In the genomic region with DNA sequence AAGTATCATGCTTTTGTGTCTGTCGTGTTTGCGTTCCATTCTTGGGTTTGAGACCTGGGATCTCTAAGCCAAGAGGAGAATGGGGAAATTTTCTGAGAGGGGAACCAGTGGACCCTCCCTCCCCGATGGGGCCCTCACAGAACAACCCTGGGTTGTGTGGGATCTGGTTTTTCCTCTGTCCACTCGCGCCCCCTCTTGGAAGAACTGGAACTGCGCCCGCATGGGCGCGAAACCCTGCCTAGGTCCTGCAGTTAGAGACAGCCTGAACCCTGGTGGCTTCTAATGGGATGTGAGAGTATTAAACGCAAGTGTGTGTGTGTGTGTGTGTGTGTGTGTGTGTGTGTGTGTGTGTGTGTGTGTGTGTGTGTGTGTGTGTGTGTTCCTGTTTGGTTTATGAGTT, we compare ENCODE assay signal across 8 mouse cellular contexts. TPM values are rescaled to one million over a fixed set of nuclear protein-coding genes. Genes with fewer than 3 reads are reported as not detected.
DNase-seq lines count a peak whose midpoint lies in the region; ATAC-seq and TF ChIP-seq lines count a peak whose summit lies in the region.

No protein-coding gene starts in this region.

- H3K4me3 ChIP-seq in cerebellum, adult 2 months (replicated peaks; ENCODE audit: insufficient read depth, low read depth, low read length): no peak overlapping the region
- H3K4me3 ChIP-seq in G1E (ENCODE audit: low read depth, low read length): no peak overlapping the region; the same call in 1 of the 2 replicates
- H3K4me3 ChIP-seq in embryonic facial prominence, embryonic 11.5 days (ENCODE audit: low read depth, low read length): no peak overlapping the region
- peak overlapping the region; percentile 28 for H3K4me3 ChIP-seq in megakaryocyte, embryonic 14.5 days (replicated peaks)

- WGBS in cerebellum, adult 2 months: 40% methylated on average over 10 of the region's 10 CpGs
- 27% methylated on average over 10 of the region's 10 CpGs for WGBS in embryonic facial prominence, embryonic 11.5 days

- TF ChIP-seq POLR2A in cerebellum, adult 2 months (IDR thresholded peaks at IDR 0.05; ENCODE audit: borderline replicate concordance, insufficient read depth, low read length): no peak

- H3K4me2 ChIP-seq in embryonic facial prominence, embryonic 11.5 days (ENCODE audit: low read depth, low read length): no peak overlapping the region

- H3K27ac ChIP-seq in cerebellum, adult 2 months (ENCODE audit: insufficient read depth, low read length): no peak overlapping the region
- no peak overlapping the region for H3K27ac ChIP-seq in embryonic facial prominence, embryonic 11.5 days (replicated peaks; ENCODE audit: low read depth, low read length)

- H3K36me3 ChIP-seq in G1E (replicated peaks): peaks cover 10% of the 10 kb centered on the region
- no peaks in the 10 kb centered on the region for H3K36me3 ChIP-seq in embryonic facial prominence, embryonic 11.5 days (replicated peaks; ENCODE audit: control insufficient read depth, insufficient read depth, low read depth, low read length)
- H3K36me3 ChIP-seq in megakaryocyte, embryonic 14.5 days (replicated peaks; ENCODE audit: low read length): no peaks in the 10 kb centered on the region

- TF ChIP-seq CTCF in cerebellum, adult 2 months (IDR thresholded peaks at IDR 0.05; ENCODE audit: borderline replicate concordance, insufficient read depth, low read depth, low read length): peak; percentile 33; the same call in 1 of the 2 replicates
- TF ChIP-seq CTCF in G1E (IDR thresholded peaks at IDR 0.05; ENCODE audit: low read depth, low read length): peak; percentile 70

- H3K9me3 ChIP-seq in G1E (replicated peaks): no peaks in the 10 kb centered on the region
- no peaks in the 10 kb centered on the region for H3K9me3 ChIP-seq in embryonic facial prominence, embryonic 11.5 days (replicated peaks; ENCODE audit: control insufficient read depth, low read length)
- H3K9me3 ChIP-seq in megakaryocyte, embryonic 14.5 days: no peaks in the 10 kb centered on the region

- no peak for ATAC-seq in G1E (ENCODE audit: extremely low read depth, insufficient number of reproducible peaks, low FRiP score, poor library complexity, severe bottlenecking)
- ATAC-seq in embryonic facial prominence, embryonic 11.5 days (replicated peaks; ENCODE audit: insufficient number of reproducible peaks, low FRiP score, low TSS enrichment, low read depth): 0 out of 2 replicates have a peak, but pooled peaks have one; percentile 30

- no peak overlapping the region for H3K9ac ChIP-seq in embryonic facial prominence, embryonic 11.5 days (replicated peaks; ENCODE audit: low read length)

- H3K27me3 ChIP-seq in cerebellum, adult 2 months (ENCODE audit: control insufficient read depth, insufficient read depth, low read length): no peaks in the 10 kb centered on the region
- H3K27me3 ChIP-seq in G1E (ENCODE audit: insufficient read depth, low read length): no peaks in the 10 kb centered on the region
- H3K27me3 ChIP-seq in embryonic facial prominence, embryonic 11.5 days (ENCODE audit: control insufficient read depth, insufficient read depth, low read length): no peaks in the 10 kb centered on the region
- no peaks in the 10 kb centered on the region for H3K27me3 ChIP-seq in megakaryocyte, embryonic 14.5 days (replicated peaks)

- peaks cover 7% of the 10 kb centered on the region; the same call in 1 of the 2 replicates for H3K4me1 ChIP-seq in cerebellum, adult 2 months (ENCODE audit: control insufficient read depth, insufficient read depth, low read length)
- peaks cover 73% of the 10 kb centered on the region for H3K4me1 ChIP-seq in G1E (ENCODE audit: insufficient read depth, low read depth, low read length)
- peaks cover 6% of the 10 kb centered on the region for H3K4me1 ChIP-seq in embryonic facial prominence, embryonic 11.5 days (ENCODE audit: control insufficient read depth, insufficient read depth, low read length)
- peaks cover 60% of the 10 kb centered on the region for H3K4me1 ChIP-seq in megakaryocyte, embryonic 14.5 days

- intact Hi-C loops in heart, postnatal 10 days (cut with DNase I): loop anchor here (1.0 to 2.0 kb wide), 2 partner anchors 22 to 45 kb away; no protein-coding TSS in a partner anchor

- DNase-seq in cerebellum, adult 2 months: no peak
- no peak for DNase-seq in cerebellum, adult 18-20 months
- peak; percentile 63 for DNase-seq in G1E (ENCODE audit: low spot score)
- peak; percentile 83 for DNase-seq in embryonic facial prominence, embryonic 11.5 days (ENCODE audit: low spot score)
- DNase-seq in heart, postnatal 10 days: peak; percentile 77 to 88
- DNase-seq in kidney, postnatal 25 days: peak; percentile 84 to 88
- DNase-seq in testis, postnatal 14 days (ENCODE audit: low spot score): peak; percentile 41

RNA-seq across cellular contexts. Expression of gene Id1, which starts 6.4 kb away (rescaled TPM):
- polyA plus RNA-seq in cerebellum, adult 2 months (2012; rRNA removed): 63.8 and 68.7 TPM in 2 replicates
- total RNA-seq in G1E (2014; fragmentation: Nextera tagmentation): 20.8 and 21.7 TPM in 2 replicates
- total RNA-seq in G1E (2017): 33.2 and 41.4 TPM in 2 replicates
- 110 TPM in 2 replicates for polyA plus RNA-seq in G1E (2012)
- polyA plus RNA-seq in embryonic facial prominence, embryonic 11.5 days (2014; fragmentation: Nextera tagmentation; extraction: Ambion mirVana): 166 and 179 TPM in 2 replicates
- 10 to 100 TPM; 72.9 to 84.2 TPM for total RNA-seq in heart, postnatal 10 days (2021)
- 9.3 and 45.9 TPM in 2 replicates for polyA plus RNA-seq in megakaryocyte, embryonic 14.5 days (2012; ENCODE audit: insufficient read depth, low replicate concordance)

RNA-seq across cellular contexts. Expression of gene Cox4i2, which starts 11.5 kb away (rescaled TPM):
- 9.2 and 9.7 TPM in 2 replicates for polyA plus RNA-seq in cerebellum, adult 2 months (2012; rRNA removed)
- total RNA-seq in G1E (2014; fragmentation: Nextera tagmentation): not detected in 2 replicates
- total RNA-seq in G1E (2017): 0.16 TPM in 1 of 2 replicates, not detected in the other
- polyA plus RNA-seq in G1E (2012): not detected in 2 replicates
- polyA plus RNA-seq in embryonic facial prominence, embryonic 11.5 days (2014; fragmentation: Nextera tagmentation; extraction: Ambion mirVana): 9.8 and 11.1 TPM in 2 replicates
- 10 to 100 TPM; 17.9 to 22.4 TPM for total RNA-seq in heart, postnatal 10 days (2021)
- polyA plus RNA-seq in megakaryocyte, embryonic 14.5 days (2012; ENCODE audit: insufficient read depth, low replicate concordance): 2.8 TPM in 1 of 2 replicates, not detected in the other

RNA-seq across cellular contexts. Expression of gene Mcts2, which starts 55.6 kb away (rescaled TPM):
- 19.2 and 19.9 TPM in 2 replicates for polyA plus RNA-seq in cerebellum, adult 2 months (2012; rRNA removed)
- total RNA-seq in G1E (2014; fragmentation: Nextera tagmentation) (24.2 and 24.3 TPM in 2 replicates), G1E (2017) (30.0 and 33.3 TPM in 2 replicates)
- 2.1 and 2.6 TPM in 2 replicates for polyA plus RNA-seq in G1E (2012)
- polyA plus RNA-seq in embryonic facial prominence, embryonic 11.5 days (2014; fragmentation: Nextera tagmentation; extraction: Ambion mirVana): 40.6 and 45.1 TPM in 2 replicates
- 10 to 100 TPM; 17.8 to 19.1 TPM for total RNA-seq in heart, postnatal 10 days (2021)
- polyA plus RNA-seq in megakaryocyte, embryonic 14.5 days (2012; ENCODE audit: insufficient read depth, low replicate concordance): not detected in 2 replicates

Comparison
In these comparisons a context has a peak if more than half of its experiments do, and no peak if none do; other contexts are left out.
1. DNase-seq: peak in G1E (single experiment), embryonic facial prominence, embryonic 11.5 days (single experiment), heart, postnatal 10 days (2 of 2), kidney, postnatal 25 days (2 of 2) and testis, postnatal 14 days (single experiment); none in cerebellum, adult 2 months (0 of 2) and cerebellum, adult 18-20 months (0 of 2).